Mouse (Mus musculus) forebrain, embryonic 13.5 days (tissue): Measurements from ENCODE around the gene Hist2h2bb. TPM values are rescaled to one million over a fixed set of nuclear protein-coding genes. Genes with fewer than 3 reads are reported as not detected.
"Not testable (repeated sequence)": the region's sequence is repeated elsewhere in the genome, so short reads cannot be mapped to it uniquely, and the experiment has no call there.

ENCODE experiments used
- ATAC-seq: fragments of 200-750 bp; cut with Nextera tagmentation; 2 replicates; pipeline ENCODE4 v1.8.0; 2017
- H3K27ac ChIP-seq: fragments of 300-500 bp; sonication (generic); 2 replicates; pipeline ENCODE4 v1.5.1; 2015; ENCODE audit warnings: inconsistent platforms, mild to moderate bottlenecking, moderate library complexity
- H3K27me3 ChIP-seq: fragments of 300-500 bp; sonication (generic); 2 replicates; pipeline ENCODE4 v1.6.1; 2015; ENCODE audit warnings: mild to moderate bottlenecking, inconsistent platforms
- H3K36me3 ChIP-seq: fragments of 300-500 bp; sonication (generic); 2 replicates; pipeline ENCODE4 v1.6.1; 2015; ENCODE audit warnings: mild to moderate bottlenecking, inconsistent platforms; ENCODE audit not compliant: poor library complexity, severe bottlenecking
- H3K4me1 ChIP-seq: fragments of 300-500 bp; sonication (generic); 2 replicates; pipeline ENCODE4 v1.6.1; 2015; ENCODE audit warnings: inconsistent platforms
- H3K4me2 ChIP-seq: fragments of 300-500 bp; sonication (generic); 2 replicates; pipeline ENCODE4 v1.6.1; 2015; ENCODE audit warnings: inconsistent platforms, mild to moderate bottlenecking, moderate library complexity
- H3K4me3 ChIP-seq: fragments of 300-500 bp; sonication (generic); 2 replicates; pipeline ENCODE4 v1.5.1; 2015; ENCODE audit warnings: mild to moderate bottlenecking, inconsistent platforms
- H3K9ac ChIP-seq: fragments of 300-500 bp; sonication (generic); 2 replicates; pipeline ENCODE4 v1.6.1; 2015; ENCODE audit warnings: mild to moderate bottlenecking, inconsistent platforms
- H3K9me3 ChIP-seq: fragments of 300-500 bp; sonication (generic); replicated peaks from 2 replicates; pipeline ENCODE4 v1.6.1; 2016; ENCODE audit warnings: inconsistent platforms
- WGBS: fragments of 180-500 bp; shearing (Covaris S2); methylation state at CpG from one replicate; pipeline ENCODE4 v1.1.7; 2015; 5-methylcytosine and 5-hydroxymethylcytosine counted together
- polyA plus RNA-seq: library from polyadenylated mRNA; unstranded; fragments of >200 nt; fragmentation: Nextera tagmentation; extraction: Ambion mirVana; gene quantifications from 2 replicates; pipeline ENCODE4 v1.2.1, GENCODE M21; 2015

Gene Hist2h2bb
- polyA plus RNA-seq, 1 experiment from 2014 or later: 19.8 TPM

- Histone ChIP-seq H3K9ac (no peak overlapping the region), H3K4me1 (peaks cover 26% of the 10 kb centered on the region), H3K9me3 (no peaks in the 10 kb centered on the region), H3K36me3 (no peaks in the 10 kb centered on the region), H3K27me3 (no peaks in the 10 kb centered on the region), H3K4me3 (no peak overlapping the region), H3K4me2 (no peak overlapping the region), H3K27ac (no peak overlapping the region)
- 93% methylated on average over 5 of the region's 5 CpGs for WGBS
- ATAC-seq: no peak
Measured at GRCm38 (mm10) chr3:96260220-96260619, 9.3 kb upstream of the Hist2h2bb start.

- Histone ChIP-seq H3K9ac (peak overlapping the region; percentile 86), H3K27ac (peak overlapping the region; percentile 98), H3K4me3 (peak overlapping the region; percentile 59), H3K4me2 (peak overlapping the region; percentile 74), H3K9me3 (no peaks in the 10 kb centered on the region), H3K4me1 (peaks cover 26% of the 10 kb centered on the region), H3K36me3 (no peaks in the 10 kb centered on the region), H3K27me3 (no peaks in the 10 kb centered on the region)
- WGBS: 62% methylated on average over 3 of the region's 3 CpGs
- ATAC-seq: no peak
Measured at GRCm38 (mm10) chr3:96261623-96262022, 7.9 kb upstream of the Hist2h2bb start.

GRCm38 (mm10) chr3:96262216-96262875, 7.2 kb upstream of the Hist2h2bb start:
- H3K9me3 ChIP-seq: no peaks in the 10 kb centered on the region
- H3K27me3 ChIP-seq: no peaks in the 10 kb centered on the region
- H3K4me1 ChIP-seq: peaks cover 29% of the 10 kb centered on the region
- no peaks in the 10 kb centered on the region for H3K36me3 ChIP-seq
- peak overlapping the region; percentile 86 for H3K9ac ChIP-seq
- under 1% methylated on average over 19 of the region's 19 CpGs for WGBS
- H3K4me2 ChIP-seq: peak overlapping the region; percentile 74
- peak overlapping the region; percentile 59 for H3K4me3 ChIP-seq
- peak overlapping the region; percentile 98 for H3K27ac ChIP-seq
- peak; percentile 67 for ATAC-seq

GRCm38 (mm10) chr3:96262979-96263550, 6.5 kb upstream of the Hist2h2bb start, which contains the start of gene Hist2h4:
Hist2h4 (minus strand) TSS chr3:96263311.
- peak within 1 kb of the TSS; percentile 59 for H3K4me3 ChIP-seq
- H3K27me3 ChIP-seq: no peaks in the 10 kb centered on the region
- H3K9me3 ChIP-seq: no peaks in the 10 kb centered on the region
- H3K27ac ChIP-seq: peak within 1 kb of the TSS; percentile 98
- WGBS: 1% methylated on average over 40 of the region's 40 CpGs
- ATAC-seq: peak; percentile 91
- no peaks in the 10 kb centered on the region for H3K36me3 ChIP-seq
- H3K9ac ChIP-seq: peak within 1 kb of the TSS; percentile 86
- peaks cover 35% of the 10 kb centered on the region for H3K4me1 ChIP-seq
- peak within 1 kb of the TSS; percentile 74 for H3K4me2 ChIP-seq

- Histone ChIP-seq H3K27ac (peak overlapping the region; percentile 98), H3K9ac (peak overlapping the region; percentile 73), H3K9me3 (no peaks in the 10 kb centered on the region), H3K4me2 (peak overlapping the region; percentile 74), H3K4me3 (peak overlapping the region; percentile 59), H3K4me1 (peaks cover 38% of the 10 kb centered on the region), H3K27me3 (no peaks in the 10 kb centered on the region), H3K36me3 (no peaks in the 10 kb centered on the region)
- peak; percentile 50 for ATAC-seq
- WGBS: 6% methylated on average over 27 of the region's 27 CpGs
Measured at GRCm38 (mm10) chr3:96263558-96264403, 5.8 kb upstream of the Hist2h2bb start.

- Histone ChIP-seq H3K4me1 (peaks cover 38% of the 10 kb centered on the region), H3K36me3 (no peaks in the 10 kb centered on the region), H3K4me2 (peak overlapping the region; percentile 74), H3K9me3 (no peaks in the 10 kb centered on the region), H3K9ac (peak overlapping the region; percentile 73), H3K4me3 (peak overlapping the region; percentile 59; the same call in 1 of the 2 replicates), H3K27me3 (no peaks in the 10 kb centered on the region), H3K27ac (peak overlapping the region; percentile 98)
- WGBS: 72% methylated on average over 7 of the region's 7 CpGs
- ATAC-seq: no peak
Measured at GRCm38 (mm10) chr3:96264404-96264949, 5.1 kb upstream of the Hist2h2bb start.

- Histone ChIP-seq H3K4me2 (no peak overlapping the region), H3K9me3 (no peaks in the 10 kb centered on the region), H3K27ac (no peak overlapping the region; the same call in 1 of the 2 replicates), H3K4me1 (peaks cover 43% of the 10 kb centered on the region), H3K4me3 (no peak overlapping the region), H3K36me3 (no peaks in the 10 kb centered on the region), H3K27me3 (no peaks in the 10 kb centered on the region), H3K9ac (no peak overlapping the region)
- 93% methylated on average over 8 of the region's 8 CpGs for WGBS
- no peak for ATAC-seq
Measured at GRCm38 (mm10) chr3:96266132-96266710, 3.3 kb upstream of the Hist2h2bb start.

GRCm38 (mm10) chr3:96267541-96267940, 2.0 kb upstream of the Hist2h2bb start:
- peak overlapping the region; percentile 85 for H3K27ac ChIP-seq
- H3K27me3 ChIP-seq: no peaks in the 10 kb centered on the region
- 77% methylated on average over 4 of the region's 4 CpGs for WGBS
- H3K4me1 ChIP-seq: peaks cover 33% of the 10 kb centered on the region
- peak overlapping the region; percentile 43; the same call in 1 of the 2 replicates for H3K4me3 ChIP-seq
- no peaks in the 10 kb centered on the region for H3K36me3 ChIP-seq
- H3K9me3 ChIP-seq: no peaks in the 10 kb centered on the region
- no peak for ATAC-seq
- H3K9ac ChIP-seq: peak overlapping the region; percentile 58
- H3K4me2 ChIP-seq: peak overlapping the region; percentile 56

GRCm38 (mm10) chr3:96268051-96268775, 1.3 kb upstream of the Hist2h2bb start, which contains the start of gene Hist2h3b:
Hist2h3b (plus strand) TSS chr3:96268654.
- peak; percentile 62 for ATAC-seq
- Histone ChIP-seq H3K4me1 (peaks cover 33% of the 10 kb centered on the region), H3K27ac (peak within 1 kb of the TSS; percentile 98), H3K27me3 (no peaks in the 10 kb centered on the region), H3K9me3 (no peaks in the 10 kb centered on the region), H3K4me3 (peak within 1 kb of the TSS; percentile 60), H3K36me3 (no peaks in the 10 kb centered on the region), H3K4me2 (peak within 1 kb of the TSS; percentile 88), H3K9ac (peak within 1 kb of the TSS; percentile 86)
- 16% methylated on average over 28 of the region's 30 CpGs for WGBS

GRCm38 (mm10) chr3:96268776-96269378, 675 bp upstream of the Hist2h2bb start:
- H3K36me3 ChIP-seq, H3K27me3 ChIP-seq, H3K9me3 ChIP-seq: not testable (repeated sequence)
- peaks cover 28% of the 10 kb centered on the region for H3K4me1 ChIP-seq
- H3K9ac ChIP-seq: peak overlapping the region; percentile 80
- ATAC-seq: peak; percentile 48
- WGBS: 1% methylated on average over 9 of the region's 44 CpGs
- H3K27ac ChIP-seq: peak overlapping the region; percentile 98
- peak overlapping the region; percentile 88 for H3K4me2 ChIP-seq
- H3K4me3 ChIP-seq: peak overlapping the region; percentile 60
